8 mouse cellular contexts compared by ENCODE assay signal in the genomic region with DNA sequence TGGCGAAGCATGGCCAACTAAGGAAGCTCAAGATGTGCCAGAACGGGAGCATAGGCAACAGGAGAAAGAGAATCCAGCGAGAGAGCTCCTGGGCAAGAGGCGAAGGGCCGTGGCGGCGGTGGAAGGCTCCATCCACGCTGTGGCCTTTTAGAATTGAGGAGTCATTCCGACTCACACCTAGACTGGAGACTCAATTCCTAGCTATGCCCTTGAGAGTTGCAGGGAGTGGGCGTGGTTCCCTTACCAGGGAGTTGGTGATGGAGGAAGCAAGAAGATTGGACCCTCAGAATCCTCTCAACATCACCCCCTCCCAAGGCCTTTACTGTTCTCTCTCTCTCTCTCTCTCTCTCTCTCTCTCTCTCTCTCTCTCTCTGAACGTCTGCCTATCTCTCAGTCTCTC. TPM values are rescaled to one million over a fixed set of nuclear protein-coding genes. Genes with fewer than 3 reads are reported as not detected.
A peak's percentile ranks its signal among the peaks of the same experiment; 100 is the strongest.
DNase-seq lines count a peak whose midpoint lies in the region; ATAC-seq and TF ChIP-seq lines count a peak whose summit lies in the region.

No protein-coding gene starts in this region.

- H3K4me3 ChIP-seq in kidney, embryonic 15.5 days (replicated peaks), result peak overlapping the region; percentile 75
- peak overlapping the region; percentile 84 for H3K4me3 ChIP-seq in liver, adult 2 months (ENCODE audit: insufficient read depth, low read depth, low read length)

- no peaks in the 10 kb centered on the region for H3K79me2 ChIP-seq in liver, adult 2 months (ENCODE audit: control insufficient read depth, insufficient read depth, low read length)

- no peak for TF ChIP-seq CTCF in liver, adult 2 months (IDR thresholded peaks at IDR 0.05; ENCODE audit: low read depth, low read length)

- peaks cover 39% of the 10 kb centered on the region for H3K36me3 ChIP-seq in kidney, embryonic 15.5 days
- no peaks in the 10 kb centered on the region for H3K36me3 ChIP-seq in liver, adult 2 months (ENCODE audit: control insufficient read depth, insufficient read depth, low read length)

- H3K4me1 ChIP-seq in kidney, embryonic 15.5 days, result peaks cover 13% of the 10 kb centered on the region
- peaks cover 3% of the 10 kb centered on the region; the same call in 1 of the 2 replicates for H3K4me1 ChIP-seq in liver, adult 2 months (ENCODE audit: control insufficient read depth, insufficient read depth, low read length)

- TF ChIP-seq POLR2A in liver, adult 2 months (IDR thresholded peaks at IDR 0.05; ENCODE audit: extremely low read depth, insufficient read depth, low read length), result no peak

- intact Hi-C loops in gastrocnemius, postnatal 36 days (cut with DNase I), result no loop called here

- no peak for ATAC-seq in kidney, embryonic 15.5 days (replicated peaks; ENCODE audit: low FRiP score)
- ATAC-seq in erythroblast, adult 5-6 weeks (replicated peaks; ENCODE audit: low FRiP score, poor library complexity, severe bottlenecking), result peak; percentile 14
- ATAC-seq in granulocyte monocyte progenitor cell, adult 5-6 weeks (replicated peaks; ENCODE audit: poor library complexity, severe bottlenecking), result no peak

- H3K4me2 ChIP-seq in kidney, embryonic 15.5 days, result peak overlapping the region; percentile 79

- H3K27me3 ChIP-seq in kidney, embryonic 15.5 days, result no peaks in the 10 kb centered on the region
- H3K27me3 ChIP-seq in liver, adult 2 months (ENCODE audit: control insufficient read depth, insufficient read depth, low read length), result no peaks in the 10 kb centered on the region

- 6% methylated on average over 11 of the region's 11 CpGs for WGBS in kidney, embryonic 15.5 days
- WGBS in liver, adult 2 months, result 11% methylated on average over 11 of the region's 11 CpGs

- no peaks in the 10 kb centered on the region for H3K9me3 ChIP-seq in kidney, embryonic 15.5 days (replicated peaks)

- peak overlapping the region; percentile 80 for H3K27ac ChIP-seq in kidney, embryonic 15.5 days
- no peak overlapping the region for H3K27ac ChIP-seq in liver, adult 2 months (replicated peaks; ENCODE audit: insufficient read depth, low read depth, low read length)

- no peak for DNase-seq in kidney, postnatal 4 days
- DNase-seq in Muller cell, postnatal 12 days (ENCODE audit: inconsistent ontology term), result peak; percentile 22
- DNase-seq in liver, adult 2 months (ENCODE audit: extremely low read depth, low read depth, low spot score), result no peak
- DNase-seq in gastrocnemius, postnatal 36 days, result no peak
- no peak for DNase-seq in kidney, postnatal 10 days

- H3K9ac ChIP-seq in kidney, embryonic 15.5 days, result peak overlapping the region; percentile 75
- H3K9ac ChIP-seq in liver, adult 2 months (ENCODE audit: low read depth, low read length), result peak overlapping the region; percentile 65

RNA-seq across cellular contexts. Expression of gene Katnb1, which starts 0.7 kb away (rescaled TPM):
- 27.6 and 29.7 TPM in 2 replicates for polyA plus RNA-seq in kidney, embryonic 15.5 days (2015; fragmentation: Nextera tagmentation; extraction: Ambion mirVana)
- 1.7 and 1.9 TPM in 2 replicates for total RNA-seq in erythroblast, adult 5-6 weeks (2015; ENCODE audit: low replicate concordance)
- 9.1 and 12.3 TPM in 2 replicates for total RNA-seq in erythroblast, adult 5-6 weeks (2017; ENCODE audit: low replicate concordance)
- 1.2 and 1.3 TPM in 2 replicates for total RNA-seq in liver, adult 2 months (2014; rRNA removed)
- 2.5 and 3.2 TPM in 2 replicates for polyA plus RNA-seq in liver, adult 2 months (2012; rRNA removed)
- total RNA-seq in gastrocnemius, postnatal 36 days (2021), result 1 to 10 TPM; 6.1 to 8.2 TPM
- total RNA-seq in granulocyte monocyte progenitor cell, adult 5-6 weeks (2014; fragmentation: Nextera tagmentation), result 14.3 and 17.6 TPM in 2 replicates
- 33.2 and 34.4 TPM in 2 replicates for total RNA-seq in granulocyte monocyte progenitor cell, adult 5-6 weeks (2017)

RNA-seq across cellular contexts. Expression of gene Drc7, which starts 26.7 kb away (rescaled TPM):
- polyA plus RNA-seq in kidney, embryonic 15.5 days (2015; fragmentation: Nextera tagmentation; extraction: Ambion mirVana), result not detected in 2 replicates
- not detected in 2 replicates for total RNA-seq in erythroblast, adult 5-6 weeks (2015; ENCODE audit: low replicate concordance)
- total RNA-seq in erythroblast, adult 5-6 weeks (2017; ENCODE audit: low replicate concordance), result 1.3 TPM in 1 of 2 replicates, not detected in the other
- total RNA-seq in liver, adult 2 months (2014; rRNA removed), result not detected in 2 replicates
- polyA plus RNA-seq in liver, adult 2 months (2012; rRNA removed), result not detected in 2 replicates
- total RNA-seq in gastrocnemius, postnatal 36 days (2021), result not detected
- total RNA-seq in granulocyte monocyte progenitor cell, adult 5-6 weeks (2014; fragmentation: Nextera tagmentation), result 1.8 and 2.5 TPM in 2 replicates
- 1.2 and 3.7 TPM in 2 replicates for total RNA-seq in granulocyte monocyte progenitor cell, adult 5-6 weeks (2017)
